Mouse (Mus musculus) embryo, embryonic 9.5 days (tissue): ENCODE measurements around the gene Gdpd5.
A peak's percentile ranks its signal among the peaks of the same experiment; 100 is the strongest.

Source experiments
- DNase-seq: peaks from one replicate; pipeline ENCODE4 v3.0.0-alpha.2; 2017; ENCODE audit errors: extremely low spot score

Gdpd5 gene

GRCm38 (mm10) chr7:99444012-99444411 is 62.8 kb downstream of the Gdpd5 start:
- DNase-seq = no peak

- DNase-seq = no peak
These were observed 64.6 kb downstream of the Gdpd5 start for GRCm38 (mm10) chr7:99445833-99446232.

GRCm38 (mm10) chr7:99447323-99447722 is 66.1 kb downstream of the Gdpd5 start:
- no peak for DNase-seq

GRCm38 (mm10) chr7:99448619-99449018 is 67.4 kb downstream of the Gdpd5 start:
- no peak for DNase-seq

- no peak for DNase-seq
These were observed 67.8 kb downstream of the Gdpd5 start for GRCm38 (mm10) chr7:99449063-99449462.

GRCm38 (mm10) chr7:99449751-99450150 is 68.5 kb downstream of the Gdpd5 start:
- no peak for DNase-seq

GRCm38 (mm10) chr7:99450703-99451102 is 69.5 kb downstream of the Gdpd5 start:
- DNase-seq = peak; percentile 80

- no peak for DNase-seq
These were observed 71.6 kb downstream of the Gdpd5 start for GRCm38 (mm10) chr7:99452859-99453258.

GRCm38 (mm10) chr7:99454044-99454443 is 72.8 kb downstream of the Gdpd5 start:
- no peak for DNase-seq

GRCm38 (mm10) chr7:99458849-99459248 is 77.6 kb downstream of the Gdpd5 start:
- no peak for DNase-seq

- no peak for DNase-seq
These were observed 78.9 kb downstream of the Gdpd5 start for GRCm38 (mm10) chr7:99459888-99460652.

- DNase-seq = no peak
These were observed 81.9 kb downstream of the Gdpd5 start for GRCm38 (mm10) chr7:99463120-99463519.

GRCm38 (mm10) chr7:99465811-99466210 is 84.6 kb downstream of the Gdpd5 start, which contains the start of gene Klhl35:
Gene Klhl35, plus strand, starts transcription at chr7:99466004.
- DNase-seq = no peak

GRCm38 (mm10) chr7:99467916-99468282 is 86.7 kb downstream of the Gdpd5 start:
- DNase-seq = no peak

GRCm38 (mm10) chr7:99468283-99469132 is 87.3 kb downstream of the Gdpd5 start:
- DNase-seq = peak; percentile 75

- no peak for DNase-seq
These were observed 88.6 kb downstream of the Gdpd5 start for GRCm38 (mm10) chr7:99469680-99470405.

- no peak for DNase-seq
These were observed 90.4 kb downstream of the Gdpd5 start for GRCm38 (mm10) chr7:99471578-99471977.

GRCm38 (mm10) chr7:99473638-99474407 is 92.6 kb downstream of the Gdpd5 start:
- DNase-seq = no peak

GRCm38 (mm10) chr7:99474836-99475561 is 93.8 kb downstream of the Gdpd5 start:
- DNase-seq = no peak

GRCm38 (mm10) chr7:99475562-99475911 is 94.3 kb downstream of the Gdpd5 start:
- DNase-seq = no peak

GRCm38 (mm10) chr7:99476558-99477114 is 95.4 kb downstream of the Gdpd5 start:
- DNase-seq = no peak
